Mouse (Mus musculus) c-Kit-positive CD71-positive TER-119-negative erythroid progenitor cells, embryonic 14.5 days (primary cell): ENCODE results near the gene Gm5152.
"Not testable (repeated sequence)": the region's sequence is repeated elsewhere in the genome, so short reads cannot be mapped to it uniquely, and the experiment has no call there.

ENCODE experiments used
- DNase-seq: peaks from one replicate; pipeline ENCODE4 v3.0.0-alpha.2; 2013; ENCODE audit warnings: low read depth

Gene Gm5152

DNA sequence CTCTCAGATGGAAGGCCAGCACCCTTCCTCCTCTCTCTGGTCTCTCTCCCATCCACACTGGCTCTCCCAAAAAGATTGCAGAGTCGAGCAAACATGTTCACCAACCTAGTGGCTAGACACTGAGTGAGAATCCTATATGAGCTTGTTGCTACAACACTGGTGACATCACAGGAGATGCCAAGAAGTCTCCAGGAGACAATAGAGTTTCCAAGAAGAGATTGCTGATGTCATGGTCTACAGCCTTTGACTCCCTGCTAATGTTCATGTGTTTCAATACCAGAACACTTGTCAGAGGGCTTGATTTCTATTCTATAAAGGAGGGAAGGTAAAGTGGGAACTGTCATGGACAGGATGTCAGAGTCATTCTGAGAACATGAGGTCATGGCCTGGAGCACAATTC, at the start of gene Gm5152:
Gm5152 (minus strand) TSS at position 101 of the 400 bp plus-strand sequence.
- DNase-seq = not testable (repeated sequence)

DNA sequence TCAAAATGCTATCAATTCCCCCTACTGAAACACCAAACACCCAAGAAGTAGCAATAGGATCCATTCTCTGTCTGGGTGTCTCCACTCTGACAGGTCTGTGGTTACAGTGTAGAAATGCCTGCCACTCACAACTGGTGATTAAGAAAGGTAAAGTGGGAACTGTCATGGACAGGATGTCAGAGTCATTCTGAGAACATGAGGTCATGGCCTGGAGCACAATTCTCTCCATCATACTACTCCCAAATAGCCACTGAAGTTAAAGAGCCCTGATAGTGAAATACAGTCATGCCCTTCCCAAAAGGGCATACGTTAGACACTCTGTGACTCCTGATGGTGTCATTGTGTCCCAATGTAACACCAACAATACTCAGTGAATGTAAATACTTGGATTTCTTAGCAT, 8.4 kb upstream of the Gm5152 start:
- DNase-seq = not testable (repeated sequence)

DNA sequence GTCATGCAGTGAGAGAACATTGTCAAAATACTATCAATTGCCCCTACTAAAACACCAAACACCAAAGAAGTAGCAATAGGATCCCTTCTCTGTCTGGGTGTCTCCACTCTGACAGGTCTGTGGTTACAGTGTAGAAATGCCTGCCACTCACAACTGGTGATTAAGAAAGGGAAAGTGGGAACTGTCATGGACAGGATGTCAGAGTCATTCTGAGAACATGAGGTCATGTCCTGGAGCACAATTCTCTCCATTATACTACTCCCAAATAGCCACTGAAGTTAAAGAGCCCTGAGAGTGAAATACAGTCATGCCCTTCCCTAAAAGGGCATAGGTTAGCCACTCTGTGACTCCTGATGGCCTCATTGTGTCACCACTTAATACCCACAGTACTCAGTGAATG, 556 bp downstream of the Gm5152 start:
- DNase-seq = not testable (repeated sequence)

DNA sequence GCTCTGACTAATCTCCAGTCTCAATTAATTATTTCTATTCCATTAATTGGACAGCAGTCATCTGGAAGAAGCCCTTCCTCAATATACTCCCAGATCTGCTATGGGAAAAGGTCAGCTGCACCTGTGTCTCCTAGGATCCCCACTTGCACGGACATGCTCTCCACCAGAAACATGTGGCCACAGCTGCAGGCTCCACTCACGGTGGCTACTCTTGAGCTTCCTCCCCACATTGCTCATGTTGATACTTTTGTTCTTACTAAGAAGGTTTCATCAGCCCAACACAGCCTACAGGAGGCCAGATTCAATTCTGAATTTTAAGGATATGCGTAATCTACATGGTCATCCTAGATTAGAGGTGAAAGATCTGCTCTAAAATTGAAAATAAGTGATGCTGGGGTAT, 5.9 kb downstream of the Gm5152 start:
- not testable (repeated sequence) for DNase-seq

DNA sequence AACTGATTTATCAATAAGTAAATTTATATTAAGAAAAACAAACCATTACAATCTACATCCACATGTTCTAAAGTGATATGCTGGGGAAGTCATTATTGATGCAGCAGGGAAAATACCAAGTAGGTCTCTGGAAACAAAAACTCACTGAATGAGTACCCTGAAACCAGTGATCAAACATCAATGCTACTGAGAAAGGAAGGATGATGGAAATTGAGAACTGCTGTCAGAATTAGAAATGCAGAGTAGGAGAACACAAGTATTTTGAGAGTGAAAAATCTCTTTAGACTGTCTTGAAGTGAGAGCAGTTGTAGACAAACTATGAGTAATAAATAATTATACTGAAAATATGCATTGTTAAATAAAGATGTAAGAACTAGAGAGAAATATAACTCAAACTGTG, 26.0 kb downstream of the Gm5152 start:
- DNase-seq = no peak

DNA sequence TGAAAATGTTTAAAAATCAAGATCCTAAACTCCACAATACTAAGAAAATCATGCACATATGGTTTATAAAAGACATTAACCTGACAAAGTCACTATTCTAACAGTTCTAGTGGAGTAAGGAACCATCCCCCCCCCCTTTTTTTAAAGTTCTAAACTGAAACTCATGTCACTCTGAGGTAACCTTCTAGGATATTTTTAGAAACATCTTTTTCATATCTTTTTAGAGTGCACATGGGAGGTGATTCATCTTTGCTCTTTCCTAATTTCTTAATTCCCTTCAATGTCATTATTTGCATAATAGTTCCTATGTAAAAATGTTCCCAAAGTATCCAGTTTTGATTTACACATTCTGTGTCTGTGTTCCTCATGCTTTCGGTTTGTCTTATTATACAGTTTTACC, 43.3 kb downstream of the Gm5152 start:
- no peak for DNase-seq

DNA sequence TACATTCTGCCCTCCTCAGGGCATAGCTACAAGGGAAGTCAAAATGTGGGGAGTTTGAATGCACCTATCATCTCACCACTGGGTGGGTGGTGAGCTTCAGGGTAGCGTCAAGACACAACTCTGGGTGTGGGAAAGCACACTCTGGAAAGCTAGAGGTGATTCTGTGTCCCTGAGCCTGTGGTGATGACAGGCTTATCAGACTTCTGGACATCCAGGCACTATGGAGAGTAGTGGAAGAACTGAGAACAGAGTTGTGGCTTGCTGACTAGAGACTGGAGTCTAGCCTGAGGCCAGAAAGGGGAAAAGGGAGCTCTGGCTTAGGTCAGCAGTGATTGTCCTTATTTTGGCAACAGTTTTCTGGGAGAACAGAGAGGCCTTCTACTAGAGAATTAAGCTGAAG, 49.4 kb downstream of the Gm5152 start:
- no peak for DNase-seq
